Mouse (Mus musculus): ENCODE measurements around the gene Serpinb1a. TPM values are rescaled to one million over a fixed set of nuclear protein-coding genes. Genes with fewer than 3 reads are reported as not detected.
A peak's percentile ranks its signal among the peaks of the same experiment; 100 is the strongest.

Serpinb1a gene
- polyA plus RNA-seq, 1 experiment from 2014 or later: 238 TPM

- Histone ChIP-seq H3K9ac (ENCODE audit: low read depth, low read length) (no peak overlapping the region), H3K4me3 (ENCODE audit: low read length) (no peak overlapping the region), H3K4me2 (ENCODE audit: low read depth, low read length) (no peak overlapping the region), H3K27me3 (replicated peaks; ENCODE audit: control insufficient read depth, insufficient read depth, low read length) (no peaks in the 10 kb centered on the region), H3K9me3 (ENCODE audit: control insufficient read depth, low read length) (no peaks in the 10 kb centered on the region), H3K36me3 (ENCODE audit: control insufficient read depth, insufficient read depth, low read length) (peaks cover 6% of the 10 kb centered on the region; the same call in 1 of the 2 replicates), H3K27ac (ENCODE audit: low read length) (no peak overlapping the region), H3K4me1 (ENCODE audit: control insufficient read depth, insufficient read depth, low read length) (peaks cover 12% of the 10 kb centered on the region)
- 90% methylated on average over 3 of the region's 3 CpGs for WGBS
- no peak for ATAC-seq
These were observed 43.4 kb downstream of the Serpinb1a start for GRCm38 (mm10) chr13:32807624-32808023.

DNA sequence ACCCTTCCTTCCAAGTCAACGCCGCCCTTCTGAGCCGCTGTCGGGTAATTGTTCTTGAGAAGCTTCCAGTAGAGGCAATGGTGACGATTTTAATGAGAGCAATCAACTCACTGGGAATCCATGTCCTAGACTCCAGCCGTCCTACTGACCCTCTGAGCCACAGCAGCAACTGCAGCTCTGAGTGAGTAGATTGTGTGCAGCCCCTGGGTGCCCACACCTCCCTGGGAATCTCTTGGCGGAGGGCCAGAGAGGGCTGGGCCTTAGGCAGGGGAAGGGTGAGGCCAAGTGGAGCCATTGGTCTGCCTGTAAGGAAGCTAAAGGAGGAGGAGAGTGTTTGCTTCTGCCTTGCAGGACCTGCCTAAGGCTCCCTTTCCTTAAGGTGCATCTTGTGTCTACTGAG lies 44.2 kb downstream of the Serpinb1a start:
- Histone ChIP-seq H3K4me1 (ENCODE audit: control insufficient read depth, insufficient read depth, low read length) (peaks cover 12% of the 10 kb centered on the region), H3K9ac (ENCODE audit: low read depth, low read length) (no peak overlapping the region), H3K27me3 (replicated peaks; ENCODE audit: control insufficient read depth, insufficient read depth, low read length) (no peaks in the 10 kb centered on the region), H3K4me3 (ENCODE audit: low read length) (no peak overlapping the region), H3K9me3 (ENCODE audit: control insufficient read depth, low read length) (no peaks in the 10 kb centered on the region), H3K4me2 (ENCODE audit: low read depth, low read length) (no peak overlapping the region), H3K36me3 (ENCODE audit: control insufficient read depth, insufficient read depth, low read length) (peaks cover 6% of the 10 kb centered on the region; the same call in 1 of the 2 replicates), H3K27ac (ENCODE audit: low read length) (no peak overlapping the region)
- no peak for ATAC-seq
- 82% methylated on average over 7 of the region's 7 CpGs for WGBS

- Histone ChIP-seq H3K27me3 (replicated peaks; ENCODE audit: control insufficient read depth, insufficient read depth, low read length) (no peaks in the 10 kb centered on the region), H3K27ac (ENCODE audit: low read length) (no peak overlapping the region), H3K9ac (ENCODE audit: low read depth, low read length) (0 out of 2 replicates have a peak overlapping the region, but pooled peaks have one; percentile 6), H3K4me3 (ENCODE audit: low read length) (peak overlapping the region; percentile 75; the same call in 1 of the 2 replicates), H3K4me1 (ENCODE audit: control insufficient read depth, insufficient read depth, low read length) (peaks cover 15% of the 10 kb centered on the region), H3K4me2 (ENCODE audit: low read depth, low read length) (peak overlapping the region; percentile 92), H3K36me3 (ENCODE audit: control insufficient read depth, insufficient read depth, low read length) (peaks cover 6% of the 10 kb centered on the region; the same call in 1 of the 2 replicates), H3K9me3 (ENCODE audit: control insufficient read depth, low read length) (no peaks in the 10 kb centered on the region)
- ATAC-seq: no peak
- whole genome bisulfite sequencing: 73% methylated on average over 4 of the region's 4 CpGs
These were observed 47.2 kb downstream of the Serpinb1a start for GRCm38 (mm10) chr13:32803701-32804345.

- under 1% methylated on average over 94 of the region's 95 CpGs for WGBS
- peak; percentile 59 for ATAC-seq
- peak within 1 kb of the TSS; percentile 84 for H3K27ac ChIP-seq (ENCODE audit: low read length)
- peaks cover 6% of the 10 kb centered on the region; the same call in 1 of the 2 replicates for H3K36me3 ChIP-seq (ENCODE audit: control insufficient read depth, insufficient read depth, low read length)
- H3K4me2 ChIP-seq (ENCODE audit: low read depth, low read length): peak within 1 kb of the TSS; percentile 92
- H3K9ac ChIP-seq (ENCODE audit: low read depth, low read length): peak within 1 kb of the TSS; percentile 82
- H3K9me3 ChIP-seq (ENCODE audit: control insufficient read depth, low read length): no peaks in the 10 kb centered on the region
- peak within 1 kb of the TSS; percentile 75 for H3K4me3 ChIP-seq (ENCODE audit: low read length)
- H3K27me3 ChIP-seq (replicated peaks; ENCODE audit: control insufficient read depth, insufficient read depth, low read length): no peaks in the 10 kb centered on the region
- H3K4me1 ChIP-seq (ENCODE audit: control insufficient read depth, insufficient read depth, low read length): peaks cover 15% of the 10 kb centered on the region
These were observed 48.5 kb downstream of the Serpinb1a start, which contains the start of gene D930007J09Rik for GRCm38 (mm10) chr13:32802259-32803081. TSS of gene D930007J09Rik (minus strand) at chr13:32802849.

GRCm38 (mm10) chr13:32801693-32802221 lies 49.2 kb downstream of the Serpinb1a start, which contains the start of gene Wrnip1:
TSS of gene Wrnip1 (plus strand) at chr13:32802038.
- peaks cover 12% of the 10 kb centered on the region for H3K4me1 ChIP-seq (ENCODE audit: control insufficient read depth, insufficient read depth, low read length)
- WGBS: 0% methylated on average over 45 of the region's 51 CpGs
- H3K9me3 ChIP-seq (ENCODE audit: control insufficient read depth, low read length): no peaks in the 10 kb centered on the region
- peak within 1 kb of the TSS; percentile 84 for H3K27ac ChIP-seq (ENCODE audit: low read length)
- H3K4me2 ChIP-seq (ENCODE audit: low read depth, low read length): peak within 1 kb of the TSS; percentile 92
- H3K36me3 ChIP-seq (ENCODE audit: control insufficient read depth, insufficient read depth, low read length): peaks cover 3% of the 10 kb centered on the region; the same call in 1 of the 2 replicates
- H3K9ac ChIP-seq (ENCODE audit: low read depth, low read length): peak within 1 kb of the TSS; percentile 82
- no peaks in the 10 kb centered on the region for H3K27me3 ChIP-seq (replicated peaks; ENCODE audit: control insufficient read depth, insufficient read depth, low read length)
- H3K4me3 ChIP-seq (ENCODE audit: low read length): peak within 1 kb of the TSS; percentile 75
- peak; percentile 95 for ATAC-seq

DNA sequence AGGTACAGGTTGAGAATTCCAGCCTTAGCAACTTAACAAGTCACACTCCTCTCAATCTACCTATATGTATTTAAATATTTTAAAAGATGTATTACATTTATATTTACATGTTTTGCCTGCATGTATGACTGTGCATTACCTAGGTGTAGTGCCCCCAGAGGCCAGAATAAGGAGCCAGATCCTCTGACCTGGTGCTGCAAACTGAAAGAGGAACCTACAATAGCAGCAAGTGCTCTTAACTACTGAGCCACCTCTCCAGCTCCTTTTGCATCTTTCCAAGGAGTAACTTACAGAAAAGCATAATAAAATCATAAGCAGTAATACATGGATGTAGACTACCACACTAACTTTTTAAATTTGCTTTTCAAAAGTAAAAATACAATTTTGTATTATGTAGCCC lies 50.1 kb downstream of the Serpinb1a start:
- H3K9me3 ChIP-seq (ENCODE audit: control insufficient read depth, low read length): no peaks in the 10 kb centered on the region
- peaks cover 12% of the 10 kb centered on the region for H3K4me1 ChIP-seq (ENCODE audit: control insufficient read depth, insufficient read depth, low read length)
- no peak for ATAC-seq
- H3K9ac ChIP-seq (ENCODE audit: low read depth, low read length): peak overlapping the region; percentile 58; the same call in 1 of the 2 replicates
- H3K4me3 ChIP-seq (ENCODE audit: low read length): peak overlapping the region; percentile 75
- H3K36me3 ChIP-seq (ENCODE audit: control insufficient read depth, insufficient read depth, low read length): no peaks in the 10 kb centered on the region
- peak overlapping the region; percentile 84 for H3K27ac ChIP-seq (ENCODE audit: low read length)
- peak overlapping the region; percentile 58 for H3K4me2 ChIP-seq (ENCODE audit: low read depth, low read length)
- no peaks in the 10 kb centered on the region for H3K27me3 ChIP-seq (replicated peaks; ENCODE audit: control insufficient read depth, insufficient read depth, low read length)

DNA sequence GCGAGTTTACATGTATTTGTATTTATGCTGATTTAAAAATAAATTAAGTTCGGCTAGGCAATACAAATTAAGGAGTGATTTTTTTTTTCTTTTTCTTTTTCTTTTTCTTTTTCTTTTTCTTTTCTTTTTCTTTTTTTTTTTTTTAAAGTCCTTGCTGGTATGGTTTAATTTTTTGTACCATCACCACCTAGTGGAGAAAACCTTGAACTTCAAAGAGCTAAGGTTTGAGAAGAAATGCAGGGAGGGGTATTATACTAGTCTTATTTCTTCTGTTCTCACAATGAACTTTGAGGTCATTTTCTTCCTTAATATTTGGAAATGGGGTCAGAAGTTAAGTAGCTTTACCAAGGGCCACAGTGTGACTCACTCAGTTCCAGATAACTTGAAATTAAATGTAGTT lies 51.9 kb downstream of the Serpinb1a start:
- no peaks in the 10 kb centered on the region for H3K36me3 ChIP-seq (ENCODE audit: control insufficient read depth, insufficient read depth, low read length)
- no peak overlapping the region for H3K4me3 ChIP-seq (ENCODE audit: low read length)
- no peak overlapping the region for H3K9ac ChIP-seq (ENCODE audit: low read depth, low read length)
- H3K9me3 ChIP-seq (ENCODE audit: control insufficient read depth, low read length): no peaks in the 10 kb centered on the region
- H3K27me3 ChIP-seq (replicated peaks; ENCODE audit: control insufficient read depth, insufficient read depth, low read length): no peaks in the 10 kb centered on the region
- H3K4me2 ChIP-seq (ENCODE audit: low read depth, low read length): no peak overlapping the region
- ATAC-seq: no peak
- 59% methylated on average over 2 of the region's 2 CpGs for WGBS
- no peak overlapping the region for H3K27ac ChIP-seq (ENCODE audit: low read length)
- peaks cover 11% of the 10 kb centered on the region for H3K4me1 ChIP-seq (ENCODE audit: control insufficient read depth, insufficient read depth, low read length)

DNA sequence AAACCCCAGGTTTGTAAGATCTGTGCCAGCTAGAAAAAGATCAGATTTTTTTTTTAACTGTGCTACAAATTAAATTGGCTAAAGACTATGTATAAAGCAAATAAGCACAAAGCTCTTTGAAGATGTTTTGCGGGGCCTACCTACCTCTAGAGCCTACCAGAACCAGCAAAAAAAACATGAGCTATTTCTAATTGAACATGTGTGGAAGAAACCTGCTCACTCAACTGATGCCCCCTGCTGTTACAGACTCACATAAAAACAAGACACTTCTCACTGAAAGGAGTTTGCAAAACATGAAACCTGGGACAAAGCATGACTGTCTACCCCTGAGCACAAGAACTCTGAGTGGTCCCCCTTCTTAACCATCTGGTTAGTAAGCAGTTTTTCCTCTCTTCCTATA lies 53.9 kb downstream of the Serpinb1a start:
- Histone ChIP-seq H3K27me3 (replicated peaks; ENCODE audit: control insufficient read depth, insufficient read depth, low read length) (no peaks in the 10 kb centered on the region), H3K9me3 (ENCODE audit: control insufficient read depth, low read length) (no peaks in the 10 kb centered on the region), H3K36me3 (ENCODE audit: control insufficient read depth, insufficient read depth, low read length) (no peaks in the 10 kb centered on the region), H3K4me1 (ENCODE audit: control insufficient read depth, insufficient read depth, low read length) (peaks cover 4% of the 10 kb centered on the region; the same call in 1 of the 2 replicates), H3K4me2 (ENCODE audit: low read depth, low read length) (no peak overlapping the region), H3K4me3 (ENCODE audit: low read length) (no peak overlapping the region), H3K9ac (ENCODE audit: low read depth, low read length) (no peak overlapping the region), H3K27ac (ENCODE audit: low read length) (no peak overlapping the region)
- 87% methylated on average over 1 of the region's 1 CpGs for WGBS
- ATAC-seq: no peak

DNA sequence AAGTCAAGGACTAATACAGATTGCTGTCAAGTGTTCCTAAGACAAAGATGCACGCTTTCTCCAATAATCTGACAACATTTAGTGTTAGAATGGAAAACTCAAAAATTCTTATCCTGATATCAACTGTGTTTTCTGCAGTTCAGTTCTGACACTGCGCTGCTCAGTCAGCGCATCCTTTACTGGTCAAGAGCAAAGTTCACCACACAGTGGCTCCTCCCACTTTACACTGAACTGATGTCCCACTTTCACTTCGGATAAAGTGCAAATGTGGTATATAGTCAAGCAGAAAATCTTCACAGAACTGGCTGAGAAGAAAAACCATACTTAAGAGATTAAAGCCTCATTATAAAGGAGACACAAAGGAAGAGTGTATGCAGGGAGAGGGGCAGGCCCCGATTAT lies 55.8 kb downstream of the Serpinb1a start:
- Histone ChIP-seq H3K27ac (ENCODE audit: low read length) (no peak overlapping the region), H3K4me2 (ENCODE audit: low read depth, low read length) (no peak overlapping the region), H3K9ac (ENCODE audit: low read depth, low read length) (no peak overlapping the region), H3K36me3 (ENCODE audit: control insufficient read depth, insufficient read depth, low read length) (no peaks in the 10 kb centered on the region), H3K4me3 (ENCODE audit: low read length) (no peak overlapping the region), H3K4me1 (ENCODE audit: control insufficient read depth, insufficient read depth, low read length) (no peaks in the 10 kb centered on the region), H3K27me3 (replicated peaks; ENCODE audit: control insufficient read depth, insufficient read depth, low read length) (no peaks in the 10 kb centered on the region), H3K9me3 (ENCODE audit: control insufficient read depth, low read length) (no peaks in the 10 kb centered on the region)
- no peak for ATAC-seq
- WGBS: 85% methylated on average over 5 of the region's 5 CpGs
